Mouse (Mus musculus): ENCODE results near the gene Cntnap1.

Gene Cntnap1

GRCm38 (mm10) chr11:101172434-101172815 is 2.1 kb downstream of the Cntnap1 start:
- DNase-seq (ENCODE audit: low read depth, low spot score), result peak; percentile 16
- Histone ChIP-seq H3K36me3 (ENCODE audit: control insufficient read depth, insufficient read depth, low read length, poor library complexity, severe bottlenecking) (no peaks in the 10 kb centered on the region), H3K27me3 (ENCODE audit: control insufficient read depth, insufficient read depth, low read length, poor library complexity, severe bottlenecking) (peaks cover 3% of the 10 kb centered on the region)

GRCm38 (mm10) chr11:101173112-101173511 is 2.8 kb downstream of the Cntnap1 start:
- Histone ChIP-seq H3K27me3 (ENCODE audit: control insufficient read depth, insufficient read depth, low read length, poor library complexity, severe bottlenecking) (peaks cover 3% of the 10 kb centered on the region), H3K36me3 (ENCODE audit: control insufficient read depth, insufficient read depth, low read length, poor library complexity, severe bottlenecking) (no peaks in the 10 kb centered on the region)
- DNase-seq (ENCODE audit: low read depth, low spot score), result peak; percentile 20

DNA sequence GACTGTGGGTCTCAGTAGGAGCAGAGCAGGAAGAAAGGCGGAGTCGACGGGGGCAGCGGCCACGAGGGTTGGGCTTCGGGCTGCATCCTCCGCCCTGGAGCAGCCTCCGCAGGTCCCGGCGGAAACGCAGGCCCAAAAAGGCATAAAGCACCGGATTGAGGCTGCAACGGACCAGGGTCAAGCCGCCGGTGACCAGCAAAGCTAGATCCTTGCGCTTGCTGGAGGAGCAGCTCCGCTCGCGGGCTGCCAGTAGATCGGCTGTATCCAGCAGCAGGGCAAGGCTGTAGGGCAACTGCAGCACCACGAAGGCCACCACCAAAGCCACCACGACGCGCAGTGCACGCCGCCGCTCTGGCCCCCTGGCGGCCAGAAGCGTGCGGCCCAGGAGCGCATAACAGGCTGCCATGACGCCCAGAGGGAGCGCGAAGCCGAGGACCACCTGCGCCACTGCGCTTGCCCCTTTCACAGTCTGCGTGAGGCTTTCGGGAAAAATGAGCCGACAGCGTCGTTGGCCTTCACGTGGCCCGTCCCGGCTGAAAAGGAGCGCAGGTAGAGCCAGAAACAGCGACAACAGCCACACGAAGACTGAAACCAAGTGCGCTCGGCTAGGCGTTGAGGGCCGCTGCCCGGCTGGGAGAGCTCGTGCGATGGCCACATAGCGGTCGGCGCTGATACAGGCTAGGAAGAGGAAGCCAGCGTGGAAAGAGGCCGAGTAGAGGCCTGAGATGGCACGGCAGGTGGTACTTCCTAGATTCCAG is 3.5 kb downstream of the Cntnap1 start:
- peak; percentile 89 for DNase-seq (ENCODE audit: low read depth, low spot score)
- H3K27me3 ChIP-seq (ENCODE audit: control insufficient read depth, insufficient read depth, low read length, poor library complexity, severe bottlenecking), result peaks cover 3% of the 10 kb centered on the region
- H3K36me3 ChIP-seq (ENCODE audit: control insufficient read depth, insufficient read depth, low read length, poor library complexity, severe bottlenecking), result no peaks in the 10 kb centered on the region

GRCm38 (mm10) chr11:101174389-101174745 is 4.0 kb downstream of the Cntnap1 start:
- DNase-seq (ENCODE audit: low read depth, low spot score), result no peak
- H3K27me3 ChIP-seq (ENCODE audit: control insufficient read depth, insufficient read depth, low read length, poor library complexity, severe bottlenecking), result peaks cover 2% of the 10 kb centered on the region
- no peaks in the 10 kb centered on the region for H3K36me3 ChIP-seq (ENCODE audit: control insufficient read depth, insufficient read depth, low read length, poor library complexity, severe bottlenecking)

DNA sequence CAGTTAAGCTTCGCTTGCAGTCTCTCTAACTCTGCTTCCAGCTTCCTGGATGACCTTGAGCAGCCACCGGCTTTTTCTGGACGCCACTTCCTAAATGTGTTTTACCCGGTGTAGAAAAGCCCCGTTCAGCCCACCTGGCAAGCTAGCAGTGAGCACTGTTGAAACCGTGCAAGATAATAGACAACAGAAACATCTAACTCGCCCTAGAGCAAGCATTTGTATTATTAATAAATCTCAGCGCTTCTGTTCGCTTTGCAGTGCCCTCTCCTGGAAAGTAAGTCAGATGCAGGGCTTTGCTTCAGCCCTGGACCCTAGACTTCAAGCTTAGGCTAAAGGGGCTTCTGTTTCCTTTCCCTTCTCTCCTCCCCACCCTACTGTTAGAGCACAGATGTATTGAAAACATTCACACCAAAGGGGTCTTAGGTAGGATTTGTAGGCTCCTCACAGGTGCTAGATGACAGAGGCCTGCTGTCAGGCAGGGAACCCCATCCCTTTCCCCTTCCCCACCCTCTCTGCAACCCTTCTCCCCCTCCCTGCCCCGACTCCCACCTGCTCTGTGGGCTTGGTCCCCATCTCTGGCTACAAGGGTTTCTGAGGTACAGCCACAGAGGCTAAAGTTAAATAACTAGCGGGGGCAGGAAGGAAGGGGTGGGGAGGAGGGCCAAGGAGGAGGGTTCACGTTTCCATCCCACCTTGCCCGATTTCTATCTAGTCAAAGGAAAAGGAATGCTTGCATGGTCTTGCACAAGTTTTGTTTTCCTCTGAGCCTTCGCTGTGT is 4.7 kb downstream of the Cntnap1 start, which contains the start of gene Ccr10:
TSS of gene Ccr10 (minus strand) at position 593 of the 778 bp plus-strand sequence.
- no peaks in the 10 kb centered on the region for H3K36me3 ChIP-seq (ENCODE audit: control insufficient read depth, insufficient read depth, low read length, poor library complexity, severe bottlenecking)
- H3K27me3 ChIP-seq (ENCODE audit: control insufficient read depth, insufficient read depth, low read length, poor library complexity, severe bottlenecking), result peaks cover 2% of the 10 kb centered on the region
- DNase-seq (ENCODE audit: low read depth, low spot score), result peak; percentile 46

DNA sequence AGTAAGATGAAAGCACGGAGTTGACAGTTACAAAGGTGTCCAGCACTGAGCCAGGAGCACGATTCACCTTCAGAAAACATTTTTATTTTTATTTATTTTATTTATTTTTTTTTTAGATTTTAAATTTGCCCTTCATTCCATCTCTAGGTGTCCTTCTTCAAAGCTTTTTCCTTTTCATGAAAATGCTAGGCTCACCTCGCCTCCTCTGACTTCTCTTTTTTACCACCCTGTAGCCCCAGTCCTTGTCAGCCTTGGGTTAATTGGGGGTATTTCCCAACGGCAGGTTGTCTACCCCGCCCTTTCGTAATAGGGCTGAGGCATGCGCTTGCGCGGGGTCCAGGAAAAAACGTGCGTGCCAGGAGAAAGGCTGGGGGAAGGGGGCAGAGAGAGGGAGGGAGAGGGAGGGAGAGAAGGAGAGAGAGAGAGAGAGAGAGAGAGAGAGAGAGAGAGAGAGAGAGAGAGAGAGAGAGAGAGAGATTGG is 5.4 kb downstream of the Cntnap1 start:
- peak; percentile 43 for DNase-seq (ENCODE audit: low read depth, low spot score)
- Histone ChIP-seq H3K36me3 (ENCODE audit: control insufficient read depth, insufficient read depth, low read length, poor library complexity, severe bottlenecking) (no peaks in the 10 kb centered on the region), H3K27me3 (ENCODE audit: control insufficient read depth, insufficient read depth, low read length, poor library complexity, severe bottlenecking) (peaks cover 2% of the 10 kb centered on the region)

GRCm38 (mm10) chr11:101176117-101176691 is 5.9 kb downstream of the Cntnap1 start:
- DNase-seq (ENCODE audit: low read depth, low spot score), result peak; percentile 29
- H3K27me3 ChIP-seq (ENCODE audit: control insufficient read depth, insufficient read depth, low read length, poor library complexity, severe bottlenecking), result peaks cover 2% of the 10 kb centered on the region
- no peaks in the 10 kb centered on the region for H3K36me3 ChIP-seq (ENCODE audit: control insufficient read depth, insufficient read depth, low read length, poor library complexity, severe bottlenecking)

GRCm38 (mm10) chr11:101176933-101177773 is 6.8 kb downstream of the Cntnap1 start:
- no peaks in the 10 kb centered on the region for H3K36me3 ChIP-seq (ENCODE audit: control insufficient read depth, insufficient read depth, low read length, poor library complexity, severe bottlenecking)
- peak; percentile 85 for DNase-seq (ENCODE audit: low read depth, low spot score)
- peaks cover 2% of the 10 kb centered on the region; the same call in 1 of the 2 replicates for H3K27me3 ChIP-seq (ENCODE audit: control insufficient read depth, insufficient read depth, low read length, poor library complexity, severe bottlenecking)

- H3K36me3 ChIP-seq (ENCODE audit: control insufficient read depth, insufficient read depth, low read length, poor library complexity, severe bottlenecking), result no peaks in the 10 kb centered on the region
- peak; percentile 61 for DNase-seq (ENCODE audit: low read depth, low spot score)
Measured at GRCm38 (mm10) chr11:101178061-101179058, 8.0 kb downstream of the Cntnap1 start.

GRCm38 (mm10) chr11:101179306-101179705 is 9.0 kb downstream of the Cntnap1 start:
- H3K36me3 ChIP-seq (ENCODE audit: control insufficient read depth, insufficient read depth, low read length, poor library complexity, severe bottlenecking), result no peaks in the 10 kb centered on the region
- H3K27me3 ChIP-seq (ENCODE audit: control insufficient read depth, insufficient read depth, low read length, poor library complexity, severe bottlenecking), result 0 out of 2 replicates have a peak, but pooled peaks cover 2% of the 10 kb centered on the region
- no peak for DNase-seq (ENCODE audit: low read depth, low spot score)

More at GRCm38 (mm10) chr11:101178061-101179058, 8.0 kb downstream of the Cntnap1 start:
- H3K27me3 ChIP-seq (ENCODE audit: control insufficient read depth, insufficient read depth, low read length, poor library complexity, severe bottlenecking), result 0 out of 2 replicates have a peak, but pooled peaks cover 2% of the 10 kb centered on the region

DNA sequence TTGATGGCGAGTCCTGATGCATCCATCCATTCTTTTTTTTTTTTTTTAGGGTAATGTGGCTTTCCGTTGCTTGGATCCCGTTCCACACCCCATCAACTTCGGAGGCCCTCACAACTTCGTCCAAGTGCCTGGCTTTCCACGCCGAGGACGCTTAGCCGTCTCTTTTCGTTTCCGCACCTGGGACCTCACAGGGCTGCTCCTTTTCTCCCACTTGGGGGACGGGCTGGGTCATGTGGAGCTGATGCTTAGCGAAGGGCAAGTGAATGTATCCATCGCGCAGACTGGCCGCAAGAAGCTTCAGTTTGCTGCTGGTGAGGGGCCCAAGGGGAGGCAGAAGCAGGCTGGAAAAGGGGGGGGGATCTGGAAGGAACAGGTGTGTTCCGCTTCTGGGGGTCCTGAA is 9.9 kb downstream of the Cntnap1 start:
- Histone ChIP-seq H3K36me3 (ENCODE audit: control insufficient read depth, insufficient read depth, low read length, poor library complexity, severe bottlenecking) (no peaks in the 10 kb centered on the region), H3K27me3 (ENCODE audit: control insufficient read depth, insufficient read depth, low read length, poor library complexity, severe bottlenecking) (0 out of 2 replicates have a peak, but pooled peaks cover under 1% of the 10 kb centered on the region)
- no peak for DNase-seq (ENCODE audit: low read depth, low spot score)

- no peaks in the 10 kb centered on the region for H3K36me3 ChIP-seq (ENCODE audit: control insufficient read depth, insufficient read depth, low read length, poor library complexity, severe bottlenecking)
- H3K27me3 ChIP-seq (ENCODE audit: control insufficient read depth, insufficient read depth, low read length, poor library complexity, severe bottlenecking), result no peaks in the 10 kb centered on the region
- peak; percentile 55 for DNase-seq (ENCODE audit: low read depth, low spot score)
Measured at GRCm38 (mm10) chr11:101180846-101181740, 10.8 kb downstream of the Cntnap1 start.
